Mouse (Mus musculus): ENCODE results near the gene Ednra. TPM values are rescaled to one million over a fixed set of nuclear protein-coding genes. Genes with fewer than 3 reads are reported as not detected.
A peak's percentile ranks its signal among the peaks of the same experiment; 100 is the strongest.

Gene Ednra
- polyA plus RNA-seq, 1 experiment from 2014 or later = 20.3 TPM

GRCm38 (mm10) chr8:77682008-77682934 lies 42.0 kb downstream of the Ednra start:
- Histone ChIP-seq H3K9ac (no peak overlapping the region), H3K4me1 (replicated peaks) (peaks cover 13% of the 10 kb centered on the region; the same call in 1 of the 2 replicates), H3K36me3 (no peaks in the 10 kb centered on the region), H3K9me3 (no peaks in the 10 kb centered on the region), H3K4me2 (replicated peaks) (peak overlapping the region; percentile 7; the same call in 1 of the 2 replicates), H3K27me3 (replicated peaks) (no peaks in the 10 kb centered on the region), H3K4me3 (replicated peaks) (no peak overlapping the region), H3K27ac (peak overlapping the region; percentile 68)
- WGBS = 17% methylated on average over 15 of the region's 15 CpGs
- ATAC-seq = peak; percentile 31; the same call in 1 of the 2 replicates

- no peak overlapping the region for H3K9ac ChIP-seq
- no peak overlapping the region for H3K4me3 ChIP-seq (replicated peaks)
- H3K27me3 ChIP-seq (replicated peaks) = no peaks in the 10 kb centered on the region
- no peak overlapping the region for H3K4me2 ChIP-seq (replicated peaks)
- no peaks in the 10 kb centered on the region for H3K9me3 ChIP-seq
- ATAC-seq = no peak
- no peaks in the 10 kb centered on the region for H3K4me1 ChIP-seq (replicated peaks)
- no peaks in the 10 kb centered on the region; the same call in 1 of the 2 replicates for H3K36me3 ChIP-seq
- no peak overlapping the region for H3K27ac ChIP-seq
- WGBS = 52% methylated on average over 4 of the region's 4 CpGs
Observed at GRCm38 (mm10) chr8:77672036-77672435, 52.2 kb downstream of the Ednra start.

DNA sequence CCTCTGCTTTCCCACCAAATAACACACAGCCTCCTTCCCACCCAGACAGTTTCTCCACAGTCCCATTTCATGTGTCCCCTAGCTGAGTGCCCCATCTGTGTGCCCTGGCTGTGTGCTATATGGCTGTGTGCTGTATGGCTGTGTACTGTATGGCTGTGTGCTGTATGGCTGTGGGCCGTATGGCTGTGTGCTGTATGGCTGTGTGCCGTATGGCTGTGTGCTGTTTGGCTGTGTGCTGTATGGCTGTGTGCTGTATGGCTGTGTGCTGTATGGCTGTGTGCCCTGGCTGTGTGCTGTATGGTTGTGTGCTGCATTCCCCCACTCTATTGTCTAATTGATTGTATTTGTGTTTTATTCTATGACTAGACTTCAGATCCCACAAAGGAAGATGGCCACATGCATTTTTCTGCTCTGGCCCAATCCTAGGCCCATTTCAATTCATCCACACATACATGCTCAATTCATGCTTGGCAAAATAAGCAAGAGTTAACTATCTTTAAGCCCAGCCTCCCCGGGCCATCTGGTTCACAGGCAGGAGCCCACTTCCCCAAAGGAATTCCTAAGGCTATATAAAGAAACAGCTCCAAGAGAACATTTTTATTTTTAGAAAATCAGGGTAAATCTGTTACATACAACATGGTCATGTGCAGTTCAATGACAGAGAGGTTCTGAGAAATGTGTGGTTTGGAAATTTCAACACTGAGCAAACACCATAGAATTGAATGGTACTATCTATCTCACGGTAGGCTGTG lies 53.5 kb downstream of the Ednra start:
- Histone ChIP-seq H3K4me3 (replicated peaks) (no peak overlapping the region), H3K9ac (no peak overlapping the region), H3K4me1 (replicated peaks) (no peaks in the 10 kb centered on the region), H3K4me2 (replicated peaks) (no peak overlapping the region), H3K36me3 (no peaks in the 10 kb centered on the region; the same call in 1 of the 2 replicates), H3K9me3 (no peaks in the 10 kb centered on the region), H3K27me3 (replicated peaks) (no peaks in the 10 kb centered on the region), H3K27ac (no peak overlapping the region)
- 81% methylated on average over 4 of the region's 4 CpGs for WGBS
- ATAC-seq = no peak

- Histone ChIP-seq H3K36me3 (peaks cover 2% of the 10 kb centered on the region; the same call in 1 of the 2 replicates), H3K27me3 (replicated peaks) (no peaks in the 10 kb centered on the region), H3K9me3 (no peaks in the 10 kb centered on the region), H3K27ac (no peak overlapping the region), H3K9ac (no peak overlapping the region), H3K4me1 (replicated peaks) (no peaks in the 10 kb centered on the region), H3K4me3 (replicated peaks) (no peak overlapping the region), H3K4me2 (replicated peaks) (no peak overlapping the region)
- ATAC-seq = no peak
- 88% methylated on average over 5 of the region's 5 CpGs for WGBS
Observed at GRCm38 (mm10) chr8:77667916-77668315, 56.3 kb downstream of the Ednra start.

GRCm38 (mm10) chr8:77664901-77665300 lies 59.4 kb downstream of the Ednra start:
- WGBS = 92% methylated on average over 13 of the region's 13 CpGs
- Histone ChIP-seq H3K4me1 (replicated peaks) (no peaks in the 10 kb centered on the region), H3K9me3 (no peaks in the 10 kb centered on the region), H3K4me3 (replicated peaks) (no peak overlapping the region), H3K27ac (no peak overlapping the region), H3K27me3 (replicated peaks) (no peaks in the 10 kb centered on the region), H3K4me2 (replicated peaks) (no peak overlapping the region), H3K36me3 (peaks cover 2% of the 10 kb centered on the region; the same call in 1 of the 2 replicates), H3K9ac (no peak overlapping the region)
- ATAC-seq = no peak

DNA sequence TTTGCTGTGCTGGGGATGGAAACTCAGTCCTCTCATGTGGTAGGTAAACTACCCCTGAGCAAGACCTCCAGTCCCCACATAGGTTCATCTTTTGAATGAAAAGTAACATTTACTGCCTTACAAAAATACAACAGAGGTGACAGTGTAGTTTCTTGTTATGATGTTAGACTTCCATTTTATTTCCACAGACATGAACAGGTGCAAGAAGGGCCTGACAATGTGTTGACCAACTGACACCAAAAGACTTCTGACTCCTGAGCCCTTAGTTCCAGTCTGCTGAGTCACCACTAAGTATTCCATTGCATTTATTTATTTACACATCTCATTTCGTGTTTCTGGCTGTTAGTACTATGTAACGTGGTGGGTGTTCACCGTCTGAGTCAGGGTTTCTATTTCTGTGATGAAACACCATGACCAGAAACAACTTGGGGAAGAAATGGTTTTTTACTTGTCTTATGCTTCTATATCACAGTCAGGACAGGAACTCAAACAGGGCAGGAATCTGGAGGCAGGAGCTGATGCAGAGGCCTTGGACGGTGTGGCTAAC lies 64.7 kb downstream of the Ednra start:
- Histone ChIP-seq H3K4me1 (replicated peaks) (no peaks in the 10 kb centered on the region), H3K9me3 (no peaks in the 10 kb centered on the region), H3K27me3 (replicated peaks) (no peaks in the 10 kb centered on the region), H3K36me3 (no peaks in the 10 kb centered on the region), H3K4me3 (replicated peaks) (no peak overlapping the region), H3K27ac (no peak overlapping the region), H3K9ac (no peak overlapping the region), H3K4me2 (replicated peaks) (no peak overlapping the region)
- WGBS = 63% methylated on average over 4 of the region's 4 CpGs
- ATAC-seq = no peak

- Histone ChIP-seq H3K27me3 (replicated peaks) (no peaks in the 10 kb centered on the region), H3K4me1 (replicated peaks) (no peaks in the 10 kb centered on the region), H3K9ac (no peak overlapping the region), H3K27ac (no peak overlapping the region), H3K9me3 (no peaks in the 10 kb centered on the region), H3K4me2 (replicated peaks) (no peak overlapping the region), H3K4me3 (replicated peaks) (no peak overlapping the region), H3K36me3 (no peaks in the 10 kb centered on the region)
- ATAC-seq = no peak
- 60% methylated on average over 3 of the region's 3 CpGs for WGBS
Observed at GRCm38 (mm10) chr8:77658356-77658755, 65.9 kb downstream of the Ednra start.

GRCm38 (mm10) chr8:77650646-77651190 lies 73.5 kb downstream of the Ednra start:
- Histone ChIP-seq H3K27me3 (replicated peaks) (no peaks in the 10 kb centered on the region), H3K4me3 (replicated peaks) (no peak overlapping the region), H3K36me3 (no peaks in the 10 kb centered on the region), H3K27ac (no peak overlapping the region), H3K9ac (no peak overlapping the region), H3K4me1 (replicated peaks) (no peaks in the 10 kb centered on the region), H3K4me2 (replicated peaks) (no peak overlapping the region), H3K9me3 (no peaks in the 10 kb centered on the region)
- no peak for ATAC-seq
- 55% methylated on average over 1 of the region's 1 CpGs for WGBS

DNA sequence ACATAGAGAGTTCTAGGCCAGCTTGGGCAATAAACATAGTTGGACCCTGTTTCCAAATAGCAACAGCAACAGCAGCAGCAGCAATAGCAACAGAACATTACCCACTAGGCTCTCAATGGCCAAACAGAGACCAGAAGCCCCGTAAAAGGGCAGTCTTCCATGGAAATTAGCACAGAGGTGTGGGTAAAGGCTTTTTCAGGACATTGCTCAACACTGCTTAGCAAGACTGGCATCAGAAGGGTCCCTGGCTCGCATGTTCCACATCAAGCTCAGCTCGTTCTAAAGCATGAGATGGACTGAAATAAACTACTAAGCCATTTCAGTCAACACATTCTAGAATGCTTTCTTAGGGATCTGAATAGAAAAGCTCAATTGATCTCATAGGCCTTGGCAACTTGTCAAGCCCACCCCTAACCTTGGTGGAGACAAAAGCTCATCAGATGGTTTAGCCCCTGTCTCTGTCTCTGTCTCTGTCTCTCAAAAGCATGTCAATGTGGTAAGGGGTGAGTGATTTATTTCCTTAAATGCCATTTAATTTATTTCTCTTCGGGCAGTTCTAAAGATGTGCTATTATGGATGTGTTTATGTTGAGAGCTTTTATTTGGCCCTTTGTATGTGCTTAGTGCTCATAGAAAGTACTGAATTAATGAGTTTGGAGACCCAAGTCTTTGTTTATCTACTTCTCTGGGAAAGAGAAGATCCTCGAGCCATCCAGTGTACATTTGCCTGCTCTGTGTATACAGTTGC lies 84.0 kb downstream of the Ednra start:
- no peak for ATAC-seq
- WGBS = 57% methylated on average over 5 of the region's 5 CpGs

DNA sequence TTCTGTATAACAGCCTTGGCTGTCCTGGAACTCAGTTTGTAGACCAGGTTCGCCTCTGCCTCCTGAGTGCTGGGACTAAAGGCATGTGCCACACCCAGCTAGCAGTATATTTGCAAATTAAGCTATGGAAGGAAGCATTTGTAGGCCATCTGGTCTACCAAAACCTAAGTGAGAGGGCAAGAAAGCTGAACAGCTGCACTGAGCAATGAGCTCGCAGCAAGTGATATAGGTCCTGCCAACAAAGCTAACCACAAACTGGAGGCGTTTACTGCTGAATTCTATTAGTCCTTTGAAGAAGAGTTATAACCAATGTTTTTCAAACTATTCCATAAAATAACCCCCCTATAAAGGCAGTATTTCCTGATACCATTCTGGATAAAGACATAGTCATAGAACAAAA lies 86.7 kb downstream of the Ednra start:
- Histone ChIP-seq H3K9ac (no peak overlapping the region), H3K4me3 (replicated peaks) (no peak overlapping the region), H3K27ac (no peak overlapping the region), H3K4me2 (replicated peaks) (no peak overlapping the region), H3K4me1 (replicated peaks) (no peaks in the 10 kb centered on the region), H3K9me3 (no peaks in the 10 kb centered on the region), H3K36me3 (no peaks in the 10 kb centered on the region), H3K27me3 (replicated peaks) (no peaks in the 10 kb centered on the region)
- WGBS = 91% methylated on average over 3 of the region's 3 CpGs
- no peak for ATAC-seq

More for the DNA sequence above, 84.0 kb downstream of the Ednra start:
- H3K4me2 ChIP-seq (replicated peaks) = no peak overlapping the region
- no peak overlapping the region for H3K9ac ChIP-seq
- no peaks in the 10 kb centered on the region for H3K9me3 ChIP-seq
- H3K27ac ChIP-seq = no peak overlapping the region
- H3K4me3 ChIP-seq (replicated peaks) = no peak overlapping the region
- H3K27me3 ChIP-seq (replicated peaks) = no peaks in the 10 kb centered on the region
- H3K4me1 ChIP-seq (replicated peaks) = no peaks in the 10 kb centered on the region
- no peaks in the 10 kb centered on the region for H3K36me3 ChIP-seq

DNA sequence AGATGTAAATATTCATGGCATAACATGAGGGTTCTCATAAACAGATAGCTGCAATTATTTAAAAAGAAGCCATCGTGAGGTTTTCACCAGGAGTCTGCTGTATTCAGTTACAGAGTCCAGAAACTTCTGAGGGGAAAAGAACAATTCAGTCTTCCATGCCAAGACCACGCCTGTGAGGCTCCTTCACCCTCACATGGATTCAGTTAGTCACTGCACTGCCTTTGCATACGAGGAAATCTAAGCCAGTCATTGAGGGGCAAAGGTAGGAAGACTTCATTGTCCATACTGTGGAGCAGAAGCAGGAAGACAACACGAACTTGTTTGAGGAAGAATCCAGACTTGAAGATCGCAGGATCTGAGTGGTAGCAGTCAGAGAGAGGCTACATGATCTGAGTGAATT lies 90.2 kb downstream of the Ednra start:
- 62% methylated on average over 5 of the region's 5 CpGs for WGBS
- peak; percentile 47; the same call in 1 of the 2 replicates for ATAC-seq
- H3K9me3 ChIP-seq = no peaks in the 10 kb centered on the region
- no peak overlapping the region for H3K9ac ChIP-seq
- H3K4me3 ChIP-seq (replicated peaks) = no peak overlapping the region
- H3K36me3 ChIP-seq = no peaks in the 10 kb centered on the region
- no peak overlapping the region for H3K27ac ChIP-seq
- no peaks in the 10 kb centered on the region for H3K4me1 ChIP-seq (replicated peaks)
- H3K27me3 ChIP-seq (replicated peaks) = no peaks in the 10 kb centered on the region
- H3K4me2 ChIP-seq (replicated peaks) = no peak overlapping the region
